Mouse (Mus musculus) embryonic facial prominence, embryonic 12.5 days (tissue): ENCODE data around the gene Cfap206. TPM values are rescaled to one million over a fixed set of nuclear protein-coding genes. Genes with fewer than 3 reads are reported as not detected.
A peak's percentile ranks its signal among the peaks of the same experiment; 100 is the strongest.

Experiments used
- ATAC-seq: fragments of 200-750 bp; cut with Nextera tagmentation; 2 replicates; pipeline ENCODE4 v1.8.0; 2017; ENCODE audit not compliant: insufficient number of reproducible peaks, insufficient read depth, low FRiP score, low TSS enrichment
- H3K27ac ChIP-seq: fragments of 300-500 bp; sonication (generic); 2 replicates; pipeline ENCODE4 v1.5.1; 2016; ENCODE audit warnings: mild to moderate bottlenecking
- H3K27me3 ChIP-seq: fragments of 300-500 bp; sonication (generic); 2 replicates; pipeline ENCODE4 v1.6.1; 2016; ENCODE audit warnings: mild to moderate bottlenecking, moderate library complexity
- H3K36me3 ChIP-seq: fragments of 300-500 bp; sonication (generic); 2 replicates; pipeline ENCODE4 v1.6.1; 2016; ENCODE audit warnings: mild to moderate bottlenecking
- H3K4me1 ChIP-seq: fragments of 300-500 bp; sonication (generic); 2 replicates; pipeline ENCODE4 v1.6.1; 2016
- H3K4me2 ChIP-seq: fragments of 300-500 bp; sonication (generic); replicated peaks from 2 replicates; pipeline ENCODE4 v1.6.1; 2016; ENCODE audit warnings: mild to moderate bottlenecking, moderate library complexity
- H3K4me3 ChIP-seq: fragments of 300-500 bp; sonication (generic); 2 replicates; pipeline ENCODE4 v1.5.1; 2016; ENCODE audit warnings: mild to moderate bottlenecking
- H3K9ac ChIP-seq: fragments of 300-500 bp; sonication (generic); 2 replicates; pipeline ENCODE4 v1.6.1; 2016; ENCODE audit warnings: mild to moderate bottlenecking, moderate library complexity
- H3K9me3 ChIP-seq: fragments of 300-500 bp; sonication (generic); 2 replicates; pipeline ENCODE4 v1.6.1; 2016; ENCODE audit warnings: mild to moderate bottlenecking, moderate library complexity
- WGBS: fragments of 180-500 bp; shearing (Covaris S2); methylation state at CpG from one replicate; pipeline ENCODE4 v1.1.7; 2016; 5-methylcytosine and 5-hydroxymethylcytosine counted together
- polyA plus RNA-seq: library from polyadenylated mRNA; unstranded; fragments of >200 nt; fragmentation: Nextera tagmentation; extraction: Ambion mirVana; gene quantifications from 2 replicates; pipeline ENCODE4 v1.2.1, GENCODE M21; 2016

Gene Cfap206
- polyA plus RNA-seq, 1 experiment from 2014 or later: 0.50 TPM

- 94% methylated on average over 12 of the region's 12 CpGs for WGBS
These were observed 10.6 kb downstream of the Cfap206 start for GRCm38 (mm10) chr4:34719421-34719820.

GRCm38 (mm10) chr4:34715062-34715461 is 14.9 kb downstream of the Cfap206 start:
- Histone ChIP-seq H3K4me2 (no peak overlapping the region), H3K27me3 (no peaks in the 10 kb centered on the region), H3K27ac (no peak overlapping the region), H3K36me3 (no peaks in the 10 kb centered on the region), H3K9me3 (no peaks in the 10 kb centered on the region), H3K4me1 (no peaks in the 10 kb centered on the region), H3K9ac (no peak overlapping the region), H3K4me3 (no peak overlapping the region)
- WGBS: 100% methylated on average over 1 of the region's 1 CpGs
- ATAC-seq: no peak

More at GRCm38 (mm10) chr4:34719421-34719820, 10.6 kb downstream of the Cfap206 start:
- Histone ChIP-seq H3K4me2 (no peak overlapping the region), H3K4me3 (no peak overlapping the region), H3K27me3 (no peaks in the 10 kb centered on the region), H3K9me3 (no peaks in the 10 kb centered on the region), H3K27ac (no peak overlapping the region), H3K4me1 (no peaks in the 10 kb centered on the region), H3K36me3 (no peaks in the 10 kb centered on the region), H3K9ac (no peak overlapping the region)
- no peak for ATAC-seq

GRCm38 (mm10) chr4:34708127-34708526 is 21.9 kb downstream of the Cfap206 start:
- no peak for ATAC-seq

GRCm38 (mm10) chr4:34707248-34707647 is 22.8 kb downstream of the Cfap206 start:
- Histone ChIP-seq H3K4me3 (no peak overlapping the region), H3K36me3 (no peaks in the 10 kb centered on the region), H3K4me2 (no peak overlapping the region), H3K27ac (no peak overlapping the region), H3K9me3 (no peaks in the 10 kb centered on the region), H3K9ac (no peak overlapping the region), H3K27me3 (no peaks in the 10 kb centered on the region), H3K4me1 (no peaks in the 10 kb centered on the region)
- no peak for ATAC-seq
- 74% methylated on average over 3 of the region's 3 CpGs for WGBS

More at GRCm38 (mm10) chr4:34708127-34708526, 21.9 kb downstream of the Cfap206 start:
- H3K4me1 ChIP-seq: no peaks in the 10 kb centered on the region
- WGBS: 73% methylated on average over 3 of the region's 3 CpGs
- no peak overlapping the region for H3K9ac ChIP-seq
- H3K27ac ChIP-seq: no peak overlapping the region
- no peaks in the 10 kb centered on the region for H3K27me3 ChIP-seq
- H3K9me3 ChIP-seq: no peaks in the 10 kb centered on the region
- no peak overlapping the region for H3K4me2 ChIP-seq
- no peak overlapping the region for H3K4me3 ChIP-seq
- H3K36me3 ChIP-seq: no peaks in the 10 kb centered on the region

- Histone ChIP-seq H3K4me2 (no peak overlapping the region), H3K9ac (no peak overlapping the region), H3K27me3 (no peaks in the 10 kb centered on the region), H3K27ac (no peak overlapping the region), H3K4me3 (no peak overlapping the region), H3K4me1 (no peaks in the 10 kb centered on the region), H3K36me3 (no peaks in the 10 kb centered on the region), H3K9me3 (no peaks in the 10 kb centered on the region)
- ATAC-seq: no peak
- WGBS: 72% methylated on average over 4 of the region's 4 CpGs
These were observed 27.0 kb downstream of the Cfap206 start for GRCm38 (mm10) chr4:34703029-34703428.

GRCm38 (mm10) chr4:34702231-34702630 is 27.8 kb downstream of the Cfap206 start:
- Histone ChIP-seq H3K4me3 (no peak overlapping the region), H3K4me1 (no peaks in the 10 kb centered on the region), H3K4me2 (no peak overlapping the region), H3K9me3 (no peaks in the 10 kb centered on the region), H3K36me3 (no peaks in the 10 kb centered on the region), H3K9ac (no peak overlapping the region), H3K27ac (no peak overlapping the region), H3K27me3 (no peaks in the 10 kb centered on the region)
- no peak for ATAC-seq
- 94% methylated on average over 11 of the region's 11 CpGs for WGBS

GRCm38 (mm10) chr4:34701528-34701927 is 28.5 kb downstream of the Cfap206 start:
- WGBS: 49% methylated on average over 5 of the region's 5 CpGs
- Histone ChIP-seq H3K9me3 (no peaks in the 10 kb centered on the region), H3K4me2 (no peak overlapping the region), H3K36me3 (no peaks in the 10 kb centered on the region), H3K4me1 (no peaks in the 10 kb centered on the region), H3K9ac (no peak overlapping the region), H3K4me3 (no peak overlapping the region), H3K27me3 (no peaks in the 10 kb centered on the region), H3K27ac (no peak overlapping the region)
- ATAC-seq: no peak

GRCm38 (mm10) chr4:34688021-34688420 is 42.0 kb downstream of the Cfap206 start:
- no peak overlapping the region for H3K9ac ChIP-seq
- WGBS: 81% methylated on average over 3 of the region's 3 CpGs
- H3K4me2 ChIP-seq: no peak overlapping the region; the same call in 1 of the 2 replicates
- no peak overlapping the region for H3K27ac ChIP-seq
- H3K27me3 ChIP-seq: no peaks in the 10 kb centered on the region
- ATAC-seq: no peak
- H3K4me3 ChIP-seq: no peak overlapping the region
- no peaks in the 10 kb centered on the region for H3K9me3 ChIP-seq
- H3K4me1 ChIP-seq: peaks cover 5% of the 10 kb centered on the region; the same call in 1 of the 2 replicates
- H3K36me3 ChIP-seq: no peaks in the 10 kb centered on the region

GRCm38 (mm10) chr4:34686874-34687567 is 43.0 kb downstream of the Cfap206 start, which contains the start of gene Slc35a1:
Gene Slc35a1, minus strand, starts transcription at chr4:34687438.
- peak within 1 kb of the TSS; percentile 95 for H3K9ac ChIP-seq
- H3K4me1 ChIP-seq: peaks cover 5% of the 10 kb centered on the region; the same call in 1 of the 2 replicates
- peak within 1 kb of the TSS; percentile 51 for H3K4me2 ChIP-seq
- ATAC-seq: peak; percentile 97
- H3K4me3 ChIP-seq: peak within 1 kb of the TSS; percentile 67
- peak within 1 kb of the TSS; percentile 94 for H3K27ac ChIP-seq
- under 1% methylated on average over 65 of the region's 65 CpGs for WGBS
- H3K9me3 ChIP-seq: no peaks in the 10 kb centered on the region
- no peaks in the 10 kb centered on the region for H3K36me3 ChIP-seq
- no peaks in the 10 kb centered on the region for H3K27me3 ChIP-seq

GRCm38 (mm10) chr4:34680530-34680929 is 49.5 kb downstream of the Cfap206 start:
- ATAC-seq: no peak

GRCm38 (mm10) chr4:34673721-34674120 is 56.3 kb downstream of the Cfap206 start:
- no peak for ATAC-seq
- Histone ChIP-seq H3K4me2 (no peak overlapping the region), H3K4me3 (no peak overlapping the region), H3K27me3 (no peaks in the 10 kb centered on the region), H3K27ac (no peak overlapping the region), H3K9ac (no peak overlapping the region), H3K9me3 (no peaks in the 10 kb centered on the region), H3K4me1 (no peaks in the 10 kb centered on the region), H3K36me3 (peaks cover 25% of the 10 kb centered on the region)
- 93% methylated on average over 5 of the region's 5 CpGs for WGBS

More at GRCm38 (mm10) chr4:34680530-34680929, 49.5 kb downstream of the Cfap206 start:
- no peak overlapping the region for H3K9ac ChIP-seq
- H3K4me2 ChIP-seq: no peak overlapping the region
- 85% methylated on average over 5 of the region's 5 CpGs for WGBS
- no peaks in the 10 kb centered on the region for H3K4me1 ChIP-seq
- H3K27ac ChIP-seq: no peak overlapping the region
- H3K9me3 ChIP-seq: no peaks in the 10 kb centered on the region
- H3K27me3 ChIP-seq: no peaks in the 10 kb centered on the region
- H3K4me3 ChIP-seq: no peak overlapping the region
- H3K36me3 ChIP-seq: peaks cover 12% of the 10 kb centered on the region

GRCm38 (mm10) chr4:34667923-34668322 is 62.1 kb downstream of the Cfap206 start:
- no peak overlapping the region for H3K27ac ChIP-seq
- peaks cover 49% of the 10 kb centered on the region for H3K36me3 ChIP-seq
- H3K4me2 ChIP-seq: no peak overlapping the region
- H3K4me1 ChIP-seq: no peaks in the 10 kb centered on the region
- ATAC-seq: no peak
- WGBS: 87% methylated on average over 5 of the region's 5 CpGs
- no peaks in the 10 kb centered on the region for H3K27me3 ChIP-seq
- H3K4me3 ChIP-seq: no peak overlapping the region
- no peak overlapping the region for H3K9ac ChIP-seq
- H3K9me3 ChIP-seq: no peaks in the 10 kb centered on the region
